Mouse (Mus musculus): Measurements from ENCODE around the gene Fam186a. TPM values are rescaled to one million over a fixed set of nuclear protein-coding genes. Genes with fewer than 3 reads are reported as not detected.
A peak's percentile ranks its signal among the peaks of the same experiment; 100 is the strongest.
"Not testable (repeated sequence)": the region's sequence is repeated elsewhere in the genome, so short reads cannot be mapped to it uniquely, and the experiment has no call there.

Gene Fam186a
- polyA plus RNA-seq, 1 experiment from 2014 or later, result not detected

DNA sequence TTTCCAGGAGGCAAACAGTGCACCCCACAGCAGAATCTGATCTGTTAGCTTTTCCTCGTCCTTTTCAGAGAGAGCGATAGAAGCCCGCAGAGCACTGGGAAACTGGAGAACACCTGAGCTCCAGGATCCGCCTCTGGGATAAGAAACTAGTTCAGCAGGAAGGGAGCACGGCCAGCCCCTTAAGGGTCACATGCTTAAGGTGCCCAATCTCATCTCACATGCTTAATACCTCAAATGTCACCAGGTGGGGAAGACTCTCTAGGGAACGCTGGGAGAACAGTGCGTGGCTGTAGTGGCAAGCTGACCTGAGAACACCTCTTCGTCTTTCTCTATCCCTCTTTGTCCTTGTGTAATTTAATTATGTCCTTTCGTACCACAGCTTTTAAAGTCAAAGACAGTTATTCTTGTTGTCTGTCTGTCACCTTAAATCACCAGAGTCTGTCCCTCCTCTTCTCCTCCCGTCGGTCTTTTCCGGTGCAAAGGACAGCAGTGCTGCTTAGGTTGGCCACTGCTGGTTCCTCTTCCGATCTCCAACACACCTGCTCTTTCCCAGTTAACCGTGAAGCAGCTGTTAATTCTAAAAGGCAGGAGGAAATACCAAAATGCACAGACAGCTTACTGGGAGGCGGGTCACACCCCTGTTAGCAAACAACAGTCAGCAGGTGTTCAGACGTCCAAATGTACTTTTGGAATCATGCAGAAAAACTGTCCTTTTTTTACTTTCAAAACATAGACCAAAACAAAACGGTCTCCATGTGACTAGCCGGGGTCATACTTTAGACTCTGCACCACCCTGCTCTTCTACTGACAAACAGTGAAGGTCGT lies 76.2 kb downstream of the Fam186a start:
- WGBS, result 29% methylated on average over 19 of the region's 19 CpGs
- Histone ChIP-seq H3K27ac (peak overlapping the region; percentile 55), H3K9ac (no peak overlapping the region), H3K4me1 (peaks cover 17% of the 10 kb centered on the region), H3K9me3 (replicated peaks) (0 out of 2 replicates have a peak, but pooled peaks cover 2% of the 10 kb centered on the region), H3K4me3 (replicated peaks) (peak overlapping the region; percentile 12; the same call in 1 of the 2 replicates), H3K4me2 (peak overlapping the region; percentile 45), H3K27me3 (no peaks in the 10 kb centered on the region), H3K36me3 (no peaks in the 10 kb centered on the region)
- no peak; the same call in 1 of the 2 replicates for ATAC-seq (replicated peaks; ENCODE audit: low FRiP score)

- no peaks in the 10 kb centered on the region for H3K27me3 ChIP-seq
- no peak overlapping the region for H3K9ac ChIP-seq
- peak overlapping the region; percentile 71; the same call in 1 of the 2 replicates for H3K27ac ChIP-seq
- H3K4me3 ChIP-seq (replicated peaks), result no peak overlapping the region
- H3K9me3 ChIP-seq (replicated peaks), result 0 out of 2 replicates have a peak, but pooled peaks cover 2% of the 10 kb centered on the region
- WGBS, result 37% methylated on average over 8 of the region's 8 CpGs
- H3K36me3 ChIP-seq, result no peaks in the 10 kb centered on the region
- peaks cover 17% of the 10 kb centered on the region for H3K4me1 ChIP-seq
- ATAC-seq (replicated peaks; ENCODE audit: low FRiP score), result no peak; the same call in 1 of the 2 replicates
- H3K4me2 ChIP-seq, result no peak overlapping the region
Observed at GRCm38 (mm10) chr15:99889275-99889874, 77.5 kb downstream of the Fam186a start.

- H3K9me3 ChIP-seq (replicated peaks), result not testable (repeated sequence)
Observed at GRCm38 (mm10) chr15:99887130-99887529, 79.7 kb downstream of the Fam186a start.

GRCm38 (mm10) chr15:99884038-99884437 lies 82.8 kb downstream of the Fam186a start:
- WGBS, result 85% methylated on average over 12 of the region's 12 CpGs
- H3K4me2 ChIP-seq, result no peak overlapping the region
- no peak for ATAC-seq (replicated peaks; ENCODE audit: low FRiP score)

More at GRCm38 (mm10) chr15:99887130-99887529, 79.7 kb downstream of the Fam186a start:
- H3K4me1 ChIP-seq, result peaks cover 17% of the 10 kb centered on the region
- H3K9ac ChIP-seq; H3K4me3 ChIP-seq (replicated peaks); H3K4me2 ChIP-seq; ATAC-seq (replicated peaks; ENCODE audit: low FRiP score); H3K27ac ChIP-seq; H3K36me3 ChIP-seq; H3K27me3 ChIP-seq: not testable (repeated sequence)
- whole genome bisulfite sequencing, result 94% methylated on average over 2 of the region's 2 CpGs

DNA sequence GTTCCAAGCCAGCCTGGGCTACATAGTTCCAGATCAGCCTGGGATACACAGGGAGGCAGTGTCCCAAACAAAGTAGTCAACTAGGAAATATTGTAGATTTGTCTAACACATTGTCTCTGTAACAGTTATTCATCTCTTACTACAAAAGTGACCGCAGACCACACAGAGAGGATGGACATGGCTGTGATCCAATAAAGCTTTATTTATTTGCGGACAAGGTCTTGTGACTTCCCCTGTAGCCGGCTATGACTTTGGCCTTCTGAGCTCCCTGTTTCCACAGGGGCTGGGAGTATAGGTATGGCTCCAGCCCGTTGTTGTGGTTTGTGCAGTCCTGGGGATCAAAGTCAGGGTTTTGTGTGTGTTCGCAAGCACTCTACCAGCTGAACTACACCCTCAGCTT lies 88.3 kb downstream of the Fam186a start:
- H3K27ac ChIP-seq, result peak overlapping the region; percentile 29; the same call in 1 of the 2 replicates
- 60% methylated on average over 5 of the region's 5 CpGs for WGBS
- H3K4me2 ChIP-seq, result no peak overlapping the region
- no peak overlapping the region for H3K4me3 ChIP-seq (replicated peaks)
- no peak overlapping the region for H3K9ac ChIP-seq
- H3K36me3 ChIP-seq, result no peaks in the 10 kb centered on the region
- no peaks in the 10 kb centered on the region for H3K9me3 ChIP-seq (replicated peaks)
- no peaks in the 10 kb centered on the region; the same call in 1 of the 2 replicates for H3K27me3 ChIP-seq
- ATAC-seq (replicated peaks; ENCODE audit: low FRiP score), result no peak
- H3K4me1 ChIP-seq, result peaks cover 24% of the 10 kb centered on the region

More at GRCm38 (mm10) chr15:99884038-99884437, 82.8 kb downstream of the Fam186a start:
- Histone ChIP-seq H3K4me3 (replicated peaks) (no peak overlapping the region), H3K27me3 (no peaks in the 10 kb centered on the region), H3K27ac (no peak overlapping the region), H3K9me3 (replicated peaks) (0 out of 2 replicates have a peak, but pooled peaks cover 2% of the 10 kb centered on the region), H3K9ac (no peak overlapping the region), H3K36me3 (no peaks in the 10 kb centered on the region), H3K4me1 (peaks cover under 1% of the 10 kb centered on the region; the same call in 1 of the 2 replicates)

DNA sequence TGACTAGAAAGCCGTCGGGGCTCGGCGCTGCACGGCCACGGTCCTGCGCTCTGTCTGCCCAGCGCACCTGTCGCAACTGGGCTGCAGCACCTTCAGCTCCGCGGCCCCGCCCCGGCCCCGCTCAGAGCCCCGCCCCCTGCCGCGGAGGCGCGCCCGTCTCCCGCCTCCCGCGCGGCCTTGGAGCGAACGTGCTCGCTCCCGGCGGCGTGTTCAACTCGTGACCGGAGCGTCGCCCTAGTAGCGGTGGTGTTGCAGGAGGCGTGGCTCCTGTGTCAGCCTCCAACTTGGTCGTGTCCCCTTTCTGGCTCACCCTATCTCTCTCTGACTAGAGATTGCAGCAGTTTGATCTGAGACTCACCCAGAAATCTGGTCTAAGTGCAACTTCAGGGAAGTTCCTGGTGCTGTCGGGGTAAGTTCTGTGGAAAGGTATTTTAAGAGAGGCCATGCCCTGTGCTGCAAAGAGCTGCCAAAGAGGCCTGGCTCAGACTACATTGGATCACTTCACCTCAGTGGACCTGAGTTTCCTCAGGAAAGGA lies 91.5 kb downstream of the Fam186a start, which contains the start of gene Lima1:
TSS of gene Lima1 (minus strand) at position 123 of the 536 bp plus-strand sequence.
- Histone ChIP-seq H3K27me3 (no peaks in the 10 kb centered on the region; the same call in 1 of the 2 replicates), H3K4me1 (peaks cover 24% of the 10 kb centered on the region), H3K4me3 (replicated peaks) (peak within 1 kb of the TSS; percentile 68), H3K4me2 (peak within 1 kb of the TSS; percentile 92), H3K9ac (peak within 1 kb of the TSS; percentile 67), H3K36me3 (no peaks in the 10 kb centered on the region), H3K9me3 (replicated peaks) (no peaks in the 10 kb centered on the region), H3K27ac (0 out of 2 replicates have a peak within 1 kb of the TSS, but pooled peaks have one; percentile 56)
- peak; percentile 94 for ATAC-seq (replicated peaks; ENCODE audit: low FRiP score)
- under 1% methylated on average over 30 of the region's 38 CpGs for WGBS

DNA sequence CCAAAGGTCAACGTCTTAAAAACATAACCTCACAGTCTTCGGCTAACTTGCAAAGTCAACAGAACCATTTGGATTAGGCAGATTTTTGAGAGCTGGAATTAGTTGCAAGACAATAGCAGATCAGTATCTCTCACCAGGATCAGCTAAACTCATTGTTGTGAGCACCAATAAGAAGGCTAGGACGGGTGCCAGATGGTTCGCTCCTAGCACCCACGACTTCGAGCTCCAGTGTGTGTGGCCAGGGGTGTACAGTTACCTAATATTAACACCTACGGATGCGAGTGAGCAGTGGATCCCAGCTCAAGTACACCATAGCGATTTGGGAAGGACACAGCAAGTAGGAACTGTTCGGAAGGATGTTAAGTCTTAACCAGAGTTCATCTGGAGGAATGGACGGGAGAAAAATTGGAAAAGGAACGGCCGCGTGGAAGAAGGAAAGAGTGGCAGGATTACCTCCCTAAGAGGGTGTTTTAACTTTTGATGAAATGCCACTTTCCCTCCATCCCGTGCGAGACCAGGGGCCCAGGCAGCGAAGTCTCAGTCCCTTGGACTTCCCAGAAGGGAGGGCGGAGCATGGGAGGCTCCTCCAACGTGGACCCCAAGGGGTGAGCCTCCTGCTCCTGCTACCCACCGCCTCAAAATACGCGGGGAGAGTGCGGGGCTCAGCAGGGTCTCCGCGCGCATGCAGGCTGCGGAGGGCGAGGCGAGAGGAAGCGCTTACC lies 92.1 kb downstream of the Fam186a start:
- Histone ChIP-seq H3K27ac (0 out of 2 replicates have a peak overlapping the region, but pooled peaks have one; percentile 49), H3K4me3 (replicated peaks) (peak overlapping the region; percentile 68)

DNA sequence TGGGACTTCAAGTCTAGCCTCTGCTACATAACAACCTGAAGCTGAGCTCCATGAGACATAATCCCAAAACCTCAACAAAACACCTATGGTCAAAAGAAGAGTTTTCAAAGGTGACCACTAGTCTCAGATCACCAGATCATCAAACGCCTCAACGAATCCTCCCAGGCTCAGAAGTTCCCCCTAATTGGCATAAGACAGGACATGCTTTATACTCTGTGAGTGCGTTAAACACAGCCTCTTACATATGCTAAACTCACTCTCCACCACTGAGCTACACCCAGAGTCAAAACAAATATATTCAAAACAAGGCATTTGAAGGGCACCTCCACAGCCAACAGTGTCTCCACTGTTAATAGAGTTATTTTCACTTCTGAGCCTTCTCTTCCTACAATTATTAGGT lies 94.3 kb downstream of the Fam186a start:
- peaks cover 16% of the 10 kb centered on the region for H3K4me1 ChIP-seq
- no peak overlapping the region for H3K9ac ChIP-seq
- no peaks in the 10 kb centered on the region for H3K9me3 ChIP-seq (replicated peaks)
- 85% methylated on average over 3 of the region's 3 CpGs for WGBS
- no peak for ATAC-seq (replicated peaks; ENCODE audit: low FRiP score)
- no peaks in the 10 kb centered on the region for H3K36me3 ChIP-seq
- H3K27me3 ChIP-seq, result no peaks in the 10 kb centered on the region; the same call in 1 of the 2 replicates
- no peak overlapping the region for H3K4me2 ChIP-seq
- no peak overlapping the region for H3K27ac ChIP-seq
- no peak overlapping the region for H3K4me3 ChIP-seq (replicated peaks)

More for the DNA sequence above, 92.1 kb downstream of the Fam186a start:
- peak overlapping the region; percentile 67 for H3K9ac ChIP-seq
- WGBS, result 3% methylated on average over 30 of the region's 30 CpGs
- peaks cover 24% of the 10 kb centered on the region for H3K4me1 ChIP-seq
- H3K9me3 ChIP-seq (replicated peaks), result no peaks in the 10 kb centered on the region
- H3K36me3 ChIP-seq, result no peaks in the 10 kb centered on the region
- H3K4me2 ChIP-seq, result peak overlapping the region; percentile 92
- peak; percentile 76 for ATAC-seq (replicated peaks; ENCODE audit: low FRiP score)
- no peaks in the 10 kb centered on the region; the same call in 1 of the 2 replicates for H3K27me3 ChIP-seq

Other genes starting within 250 kb of the Fam186a start
- gene Gpd1, start 249.5 kb downstream of the Fam186a start, polyA plus RNA-seq (2015; fragmentation: Nextera tagmentation; extraction: Ambion mirVana), result 23.0 and 28.5 TPM in 2 replicates
- 184 and 185 TPM in 2 replicates for gene Cox14, start 241.4 kb downstream of the Fam186a start, polyA plus RNA-seq (2015; fragmentation: Nextera tagmentation; extraction: Ambion mirVana)
- 79.9 and 81.6 TPM in 2 replicates for gene Cers5, start 194.2 kb downstream of the Fam186a start, polyA plus RNA-seq (2015; fragmentation: Nextera tagmentation; extraction: Ambion mirVana)
- gene Lima1, start 91.6 kb downstream of the Fam186a start, polyA plus RNA-seq (2015; fragmentation: Nextera tagmentation; extraction: Ambion mirVana), result 51.5 and 55.2 TPM in 2 replicates
- 38.6 and 39.4 TPM in 2 replicates for gene Larp4, start 3.0 kb upstream of the Fam186a start, polyA plus RNA-seq (2015; fragmentation: Nextera tagmentation; extraction: Ambion mirVana)
- gene Dip2b, start 71.6 kb upstream of the Fam186a start, polyA plus RNA-seq (2015; fragmentation: Nextera tagmentation; extraction: Ambion mirVana), result 10.4 and 11.6 TPM in 2 replicates